Mouse (Mus musculus) central nervous system, embryonic 14 days (tissue): ENCODE data around the gene Fcf1. TPM values are rescaled to one million over a fixed set of nuclear protein-coding genes. Genes with fewer than 3 reads are reported as not detected.

ENCODE experiments used
- polyA plus RNA-seq: library from polyadenylated mRNA; depleted of rRNA; stranded (reverse); fragments of >200 nt; gene quantifications from 2 replicates; pipeline ENCODE4 v1.2.3, GENCODE M21; 2012; rRNA removed

Gene Fcf1
- 128 and 148 TPM in 2 replicates for polyA plus RNA-seq

GRCm38 (mm10) chr12:84970428-84971096 is at the start of gene Fcf1, which contains the start of gene Arel1:
Gene Fcf1, plus strand, starts transcription at chr12:84970897.
Gene Arel1, minus strand, starts transcription at chr12:84970900.

GRCm38 (mm10) chr12:84996083-84996496 is 25.4 kb downstream of the Fcf1 start, which contains the start of gene Ylpm1:
Gene Ylpm1, plus strand, starts transcription at chr12:84996321.

Other genes with a start within 250 kb of the Fcf1 start
- 71.8 and 73.0 TPM in 2 replicates for gene Npc2, start 197.7 kb upstream of the Fcf1 start, polyA plus RNA-seq
- 104 and 113 TPM in 2 replicates for gene Isca2, start 197.6 kb upstream of the Fcf1 start, polyA plus RNA-seq
- 1.00 and 2.7 TPM in 2 replicates for gene Ltbp2, start 94.4 kb upstream of the Fcf1 start, polyA plus RNA-seq
- 43.6 and 46.9 TPM in 2 replicates for gene Arel1, start within 50 bp of the Fcf1 start, polyA plus RNA-seq
- 59.8 and 64.4 TPM in 2 replicates for gene Ylpm1, start 25.4 kb downstream of the Fcf1 start, polyA plus RNA-seq
- gene Prox2, start 139.9 kb downstream of the Fcf1 start, polyA plus RNA-seq, result 1.1 TPM in 2 replicates
- 157 TPM in 2 replicates for gene Dlst, start 139.9 kb downstream of the Fcf1 start, polyA plus RNA-seq
- 23.3 and 23.5 TPM in 2 replicates for gene Rps6kl1, start 180.4 kb downstream of the Fcf1 start, polyA plus RNA-seq
- gene Pgf, start 206.9 kb downstream of the Fcf1 start, polyA plus RNA-seq, result 4.5 and 8.0 TPM in 2 replicates
- gene Eif2b2, start 248.6 kb downstream of the Fcf1 start, polyA plus RNA-seq, result 122 and 135 TPM in 2 replicates